In genomic region chr2:93045129-93045817, GRCm38 (mm10) we compare ENCODE assay signal across 8 mouse cellular contexts. TPM values are rescaled to one million over a fixed set of nuclear protein-coding genes. Genes with fewer than 3 reads are reported as not detected.
DNase-seq lines count a peak whose midpoint lies in the region; TF ChIP-seq lines count a peak whose summit lies in the region.

No protein-coding gene starts in this region.

- H3K27ac ChIP-seq in gastrocnemius, adult 2 months = peak overlapping the region; percentile 91

- H3K36me3 ChIP-seq in megakaryocyte, embryonic 14.5 days (replicated peaks; ENCODE audit: low read length) = peaks cover 20% of the 10 kb centered on the region

- DNase-seq in WW6 (ENCODE audit: low read depth, low spot score) = peak; percentile 66
- peak; percentile 91 to 97 for DNase-seq in cerebellum, postnatal 4 days (ENCODE audit: low spot score in 2 of 2)
- peak; percentile 98 for DNase-seq in gastrocnemius, adult 2 months
- DNase-seq in hindlimb bud, embryonic 11.5 days (ENCODE audit: extremely low spot score, low read depth, low spot score) = peak; percentile 49
- peak; percentile 88 to 92 for DNase-seq in left cerebral cortex, adult 8-10 months (ENCODE audit: low spot score in 2 of 2)
- peak; percentile 97 to 98 for DNase-seq in right cerebral cortex, postnatal 10 days (ENCODE audit: low spot score in 2 of 2)
- DNase-seq in urinary bladder, postnatal 25 days (ENCODE audit: low spot score) = peak; percentile 96

- intact Hi-C loops in gastrocnemius, adult 2 months (cut with DNase I) = loop anchor here (10.0 kb wide), 1 partner anchor 1100 kb away; the partner anchor contains the start of gene Gm9821

- H3K9me3 ChIP-seq in megakaryocyte, embryonic 14.5 days = no peaks in the 10 kb centered on the region

- peaks cover 86% of the 10 kb centered on the region for H3K4me1 ChIP-seq in megakaryocyte, embryonic 14.5 days

- peak; percentile 25; the same call in 1 of the 2 replicates for TF ChIP-seq CTCF in gastrocnemius, adult 2 months (IDR thresholded peaks at IDR 0.05)

- H3K27me3 ChIP-seq in megakaryocyte, embryonic 14.5 days (replicated peaks) = peaks cover 3% of the 10 kb centered on the region

- peak overlapping the region; percentile 90 for H3K4me3 ChIP-seq in gastrocnemius, adult 2 months
- peak overlapping the region; percentile 94 for H3K4me3 ChIP-seq in megakaryocyte, embryonic 14.5 days (replicated peaks)

RNA-seq across cellular contexts. Expression of gene Prdm11, which starts 0.7 kb away (rescaled TPM):
- under 1 TPM; 0.77 to 0.81 TPM for total RNA-seq in gastrocnemius, adult 2 months (2021)
- 10 to 100 TPM; 21.0 to 22.5 (median 21.5) TPM for total RNA-seq in left cerebral cortex, adult 8-10 months (2022)
- 17.7 and 18.2 TPM in 2 replicates for polyA plus RNA-seq in megakaryocyte, embryonic 14.5 days (2012; ENCODE audit: insufficient read depth, low replicate concordance)

Comparison
In these comparisons a context has a peak if more than half of its experiments do, and no peak if none do; other contexts are left out.
1. Peak in every context shown above with its lines: DNase-seq, H3K4me3 ChIP-seq and H3K27ac ChIP-seq.
2. RNA of gene Prdm11, which starts 0.7 kb away (total RNA-seq): 21.0 to 22.5 TPM in left cerebral cortex, adult 8-10 months; 0.77 to 0.81 TPM in gastrocnemius, adult 2 months; every median in the first group is over 10 times any median in the second.